Mouse (Mus musculus) adrenal gland, adult (tissue): ENCODE results near the gene Hacd2.
A peak's percentile ranks its signal among the peaks of the same experiment; 100 is the strongest.

Experiments
- DNase-seq, 2 experiments: peaks; one replicate each; pipeline ENCODE4 v3.0.0; 2022 to 2023; ENCODE audit warnings: low spot score in 1 of 2; ENCODE audit not compliant: inconsistent age in 2 of 2

Hacd2 gene

DNA sequence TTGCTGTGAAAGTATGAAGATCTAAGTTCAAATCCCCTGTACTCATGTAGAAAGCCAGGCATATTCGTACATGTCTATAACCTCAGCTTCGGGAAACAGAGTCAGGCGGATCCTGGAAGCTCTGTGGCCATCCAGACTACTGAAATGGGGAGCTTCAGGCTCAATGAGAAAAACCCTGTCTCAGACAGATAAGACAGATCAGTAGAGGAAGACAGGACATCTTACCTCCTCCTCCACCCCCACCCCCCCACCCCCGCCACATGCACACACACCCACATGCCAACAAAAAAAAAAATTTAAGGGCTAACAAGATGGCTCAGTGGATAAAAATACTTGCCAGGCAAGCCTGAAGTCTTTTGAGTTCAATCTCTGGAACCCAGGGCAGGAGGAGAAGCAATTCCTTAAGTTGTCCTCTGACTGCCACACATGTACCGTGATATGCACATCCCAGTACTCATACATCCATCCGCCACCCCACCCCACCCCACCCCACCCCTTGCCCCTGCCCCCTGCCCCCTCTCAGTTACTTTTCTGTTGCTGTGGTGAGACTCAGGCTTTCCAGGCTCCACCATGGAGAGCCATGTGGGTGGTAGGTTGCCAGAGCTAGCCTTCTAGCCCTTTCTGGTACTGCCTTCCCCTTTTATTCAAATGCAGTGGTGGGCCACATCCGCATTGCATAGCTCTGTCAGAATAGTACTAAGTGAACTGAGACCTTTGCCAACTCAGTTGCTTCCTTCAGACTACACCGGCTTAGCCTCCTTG, 32.4 kb downstream of the Hacd2 start:
- no peak for DNase-seq

DNA sequence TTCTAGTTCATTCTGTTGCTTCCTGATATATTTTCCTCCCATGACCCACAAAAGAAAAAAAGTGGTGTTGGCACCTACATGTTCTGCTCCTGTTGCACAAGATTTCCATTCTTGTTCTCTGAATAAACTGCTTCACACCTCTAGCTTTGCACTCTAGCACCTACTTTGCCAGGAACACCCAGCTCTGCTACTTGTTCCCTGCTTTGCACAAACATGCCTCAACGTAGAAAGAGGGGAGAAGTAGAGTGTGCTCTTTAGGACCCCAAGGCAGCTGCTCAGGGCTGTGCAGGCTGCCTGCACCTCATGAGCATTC, 32.9 kb downstream of the Hacd2 start:
- DNase-seq: no peak

DNA sequence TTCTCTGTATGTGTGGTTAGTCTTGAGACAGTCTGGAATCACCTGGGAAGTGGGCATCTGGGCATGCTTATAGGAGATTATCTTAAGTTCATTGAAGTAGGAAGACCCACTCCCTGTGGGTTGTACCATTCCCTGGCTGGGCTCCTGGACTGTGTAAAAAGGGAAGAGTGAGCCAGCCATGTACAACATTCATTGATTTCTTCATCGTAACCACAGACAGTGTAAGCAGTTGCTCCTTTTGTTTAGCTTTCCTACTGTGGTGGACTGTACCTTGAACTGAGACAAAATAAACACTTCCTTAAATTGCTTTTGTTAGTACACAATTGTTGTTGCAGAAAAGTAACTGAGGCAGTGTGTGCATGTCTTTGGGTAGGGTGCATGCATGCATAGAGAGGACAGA, 33.6 kb downstream of the Hacd2 start:
- no peak for DNase-seq

DNA sequence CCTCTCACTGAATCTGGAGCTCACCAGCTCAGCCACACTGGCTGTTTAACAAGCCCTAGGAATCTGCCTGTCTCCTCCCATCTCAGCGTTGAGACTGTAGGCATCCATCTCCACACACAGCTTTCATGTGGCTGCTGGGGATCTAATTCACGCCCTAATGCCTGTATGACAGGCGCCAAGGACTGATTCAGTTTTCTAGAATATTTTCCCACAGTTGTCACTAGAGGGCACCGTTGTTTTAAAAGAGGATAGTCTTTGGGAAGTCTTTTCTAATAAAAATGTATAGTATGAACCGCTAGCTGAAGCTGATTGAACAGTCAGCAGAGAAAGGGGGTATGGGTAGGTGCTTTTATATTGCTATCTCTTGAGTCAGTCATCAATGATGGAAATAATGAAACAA, 34.1 kb downstream of the Hacd2 start:
- peak in 1 of 2 experiments; percentile 81 for DNase-seq

DNA sequence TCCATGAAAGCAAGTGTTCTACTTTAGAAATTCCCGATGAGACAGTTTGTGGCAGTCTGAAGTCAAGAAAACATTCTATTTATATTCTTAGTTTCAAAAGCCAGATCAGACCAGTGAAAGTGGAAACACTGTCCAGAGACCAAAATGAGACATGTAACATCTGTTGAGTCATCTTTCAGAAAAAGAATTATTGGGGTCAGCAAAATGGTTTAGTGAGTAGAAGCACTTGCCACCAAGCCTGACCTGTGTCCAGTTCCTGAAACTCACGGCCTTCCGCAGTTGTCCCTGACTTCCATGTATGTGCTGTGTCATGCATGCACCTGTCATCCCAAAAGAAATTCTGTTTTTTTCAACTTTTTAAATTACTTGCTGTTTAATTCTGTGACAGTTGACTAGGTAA, 34.6 kb downstream of the Hacd2 start:
- peak in 1 of 2 experiments; percentile 64 for DNase-seq

DNA sequence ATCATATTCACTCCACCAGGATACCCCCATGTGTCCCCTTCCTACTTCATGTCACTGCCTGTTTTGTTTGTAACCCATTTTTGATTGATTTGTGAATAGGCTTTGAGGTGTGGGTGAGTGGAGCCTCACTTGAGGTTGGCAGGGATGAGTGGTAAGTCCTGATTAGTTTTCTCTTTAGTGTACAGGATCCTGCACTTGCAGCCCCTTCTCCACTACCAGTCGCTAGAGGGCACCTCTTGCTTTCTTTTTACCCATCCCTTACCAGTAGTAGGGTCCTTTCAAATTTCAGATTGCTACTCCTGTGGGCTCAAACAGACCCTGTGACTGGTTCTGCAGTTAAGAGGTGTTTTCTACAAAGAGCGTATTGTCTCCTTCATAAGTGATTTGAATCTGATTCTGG, 38.8 kb downstream of the Hacd2 start:
- DNase-seq: peak in 1 of 2 experiments; percentile 59

DNA sequence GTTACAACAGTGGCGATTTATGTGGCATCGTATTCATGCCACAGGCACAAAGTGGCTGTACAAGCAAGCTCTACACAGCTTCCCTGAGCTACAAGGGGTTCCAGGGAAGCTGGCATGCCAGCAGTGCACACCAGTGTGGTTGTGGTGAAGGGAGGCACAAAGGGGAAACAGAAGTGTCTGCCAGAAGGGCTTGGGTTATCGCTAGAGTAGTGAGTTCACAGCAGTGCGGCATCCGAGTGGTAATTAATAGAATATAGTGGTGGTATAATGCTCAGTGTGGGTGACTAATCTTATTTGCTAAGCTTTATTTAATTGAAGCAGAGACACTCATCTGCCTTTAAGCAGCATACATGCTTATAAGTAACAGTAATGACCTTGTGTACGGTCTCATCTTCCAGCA, 43.5 kb downstream of the Hacd2 start:
- no peak for DNase-seq

DNA sequence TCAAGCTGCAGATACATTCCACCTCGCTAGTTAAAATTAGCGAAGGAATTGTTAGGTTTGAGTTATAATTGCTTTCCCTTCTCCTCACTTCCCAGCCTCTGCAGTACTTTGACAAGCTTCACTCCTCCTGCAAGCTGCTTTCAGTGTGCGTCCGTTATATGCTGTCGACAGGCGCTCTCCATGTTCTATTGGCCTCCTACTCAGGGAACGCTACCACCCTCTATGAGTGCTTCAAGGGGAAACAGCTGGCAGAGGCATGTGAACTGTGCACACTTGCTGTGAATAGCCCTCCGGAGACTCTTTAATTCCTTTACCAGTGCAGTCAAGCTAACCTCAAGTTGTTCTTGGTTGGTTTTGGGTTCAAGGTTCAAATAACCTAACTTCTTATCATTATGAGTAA, 44.9 kb downstream of the Hacd2 start:
- no peak for DNase-seq

DNA sequence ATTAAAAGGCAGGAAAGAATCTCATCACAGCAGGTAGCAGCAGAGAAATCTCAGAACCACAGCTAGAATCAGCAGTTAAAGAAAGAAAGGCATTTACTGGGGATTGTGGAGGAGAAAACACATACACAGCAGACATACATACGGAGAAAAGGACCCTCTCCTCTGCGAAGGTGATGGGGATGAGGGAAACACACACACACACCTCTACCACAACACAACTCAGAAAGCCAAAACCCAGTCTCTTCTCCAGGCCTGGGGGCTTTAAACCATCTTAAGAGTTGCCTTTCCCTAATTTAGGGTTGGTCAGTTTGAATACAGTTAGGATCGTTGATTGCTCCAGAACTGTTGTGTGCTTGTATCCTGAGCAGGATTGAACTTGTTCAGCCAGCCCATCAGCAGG, 45.4 kb downstream of the Hacd2 start:
- DNase-seq: no peak

DNA sequence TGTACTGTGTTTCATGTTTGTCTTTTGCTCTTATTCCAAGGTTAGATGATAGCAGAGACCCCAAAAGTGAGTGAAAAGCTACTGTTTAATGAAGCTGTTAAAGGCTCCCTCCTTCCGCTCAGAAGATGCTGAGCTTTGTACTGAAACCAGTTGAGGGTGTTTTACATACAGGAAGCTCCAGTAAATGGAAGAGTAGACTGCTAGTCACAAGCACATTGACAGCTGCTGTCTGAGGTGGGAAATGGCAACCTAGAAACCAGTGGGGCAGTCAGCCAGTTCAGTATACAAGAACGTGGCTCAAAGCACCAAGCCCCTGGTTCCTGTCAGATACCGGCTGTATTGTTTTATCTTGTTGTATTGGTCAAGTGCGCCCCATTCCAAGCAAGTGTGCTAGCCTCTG, 46.7 kb downstream of the Hacd2 start:
- no peak for DNase-seq

DNA sequence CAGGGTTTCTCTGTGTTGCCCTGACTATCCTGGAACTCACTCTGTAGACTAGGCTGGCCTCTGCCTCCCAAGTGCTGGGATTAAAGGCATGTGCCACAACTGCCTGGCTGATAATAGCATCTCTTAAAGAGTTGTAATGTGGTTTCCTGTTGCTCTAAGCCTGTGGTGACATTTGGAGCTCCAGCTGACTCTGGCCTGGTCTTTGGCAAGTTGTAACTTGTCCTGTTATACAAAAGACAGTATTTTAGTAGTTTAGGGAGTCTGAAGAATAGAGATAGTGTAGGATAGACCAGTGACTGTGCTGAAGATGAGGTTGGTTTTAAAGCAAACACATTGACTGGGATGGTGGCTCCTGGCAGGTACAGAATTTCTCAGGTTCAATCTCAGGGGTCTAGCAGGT, 52.2 kb downstream of the Hacd2 start:
- DNase-seq: peak in 1 of 2 experiments; percentile 37

DNA sequence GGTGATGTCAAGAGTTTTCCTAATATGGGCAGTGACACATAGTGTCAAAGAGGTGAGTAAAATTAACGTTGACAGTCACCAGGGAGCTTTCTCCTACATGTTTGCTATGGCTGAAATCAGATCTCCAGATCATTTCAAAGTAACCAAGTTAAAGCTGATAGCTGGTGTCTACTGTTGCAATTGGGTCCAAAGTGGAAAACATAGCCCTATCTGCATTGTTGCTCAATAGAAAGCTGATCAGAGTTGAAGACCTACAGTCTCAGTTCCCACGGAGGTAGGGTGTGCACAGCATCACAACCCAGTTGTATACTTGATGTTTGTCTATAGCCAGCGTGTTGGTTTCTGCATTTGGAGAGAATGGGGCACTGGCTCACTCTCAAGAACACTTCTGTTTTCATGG, 53.4 kb downstream of the Hacd2 start:
- no peak for DNase-seq

DNA sequence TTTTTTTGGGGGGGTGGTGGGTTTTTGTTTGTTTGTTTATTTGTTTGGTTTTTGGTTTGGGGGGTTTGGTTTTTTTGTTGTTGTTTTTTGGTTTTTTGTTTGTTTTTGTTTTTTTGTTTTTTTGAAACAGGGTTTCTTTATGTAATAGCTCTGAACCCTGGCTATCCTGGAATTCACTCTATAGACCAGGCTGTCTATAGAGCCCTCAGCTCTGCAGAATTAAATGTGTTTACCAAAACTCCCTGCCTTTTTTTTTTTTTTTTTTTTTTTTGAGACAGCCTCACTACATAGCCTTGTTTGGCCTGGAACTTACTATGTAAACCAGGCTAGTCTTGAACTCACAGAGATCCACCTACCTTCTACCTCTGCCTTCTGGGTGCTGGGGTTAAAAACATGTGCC, 71.3 kb downstream of the Hacd2 start:
- no peak for DNase-seq

DNA sequence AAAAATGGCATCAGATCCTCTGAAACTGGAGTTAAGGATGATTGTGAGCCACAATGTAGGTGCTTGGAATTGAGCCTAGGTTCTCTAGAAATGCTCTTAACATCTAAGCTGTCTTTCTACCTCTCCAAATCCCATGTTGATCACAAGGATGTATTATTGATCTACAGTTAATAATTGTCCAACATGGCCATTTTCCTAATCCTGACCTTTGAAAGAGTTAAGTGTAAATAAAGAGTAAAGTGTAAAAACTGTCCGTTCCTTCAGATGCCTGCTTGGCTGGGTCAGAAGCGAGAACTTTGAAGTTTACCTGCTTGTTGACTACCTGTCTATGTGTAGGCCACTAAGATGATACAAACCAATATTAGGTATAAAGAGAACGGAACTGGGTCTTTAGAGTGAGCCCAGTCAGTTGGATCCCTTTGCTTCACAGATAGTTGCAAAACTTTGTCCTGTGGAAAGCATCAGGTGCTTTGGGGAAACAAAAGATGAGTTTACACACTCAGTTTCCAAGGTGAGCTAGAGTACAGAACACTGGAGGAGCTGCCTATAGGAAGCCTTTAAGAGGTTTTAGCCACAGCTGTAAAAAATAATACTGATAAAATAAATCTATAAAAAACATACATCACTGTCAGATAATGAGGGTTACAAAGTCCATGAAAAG, 75.8 kb downstream of the Hacd2 start:
- DNase-seq: no peak

DNA sequence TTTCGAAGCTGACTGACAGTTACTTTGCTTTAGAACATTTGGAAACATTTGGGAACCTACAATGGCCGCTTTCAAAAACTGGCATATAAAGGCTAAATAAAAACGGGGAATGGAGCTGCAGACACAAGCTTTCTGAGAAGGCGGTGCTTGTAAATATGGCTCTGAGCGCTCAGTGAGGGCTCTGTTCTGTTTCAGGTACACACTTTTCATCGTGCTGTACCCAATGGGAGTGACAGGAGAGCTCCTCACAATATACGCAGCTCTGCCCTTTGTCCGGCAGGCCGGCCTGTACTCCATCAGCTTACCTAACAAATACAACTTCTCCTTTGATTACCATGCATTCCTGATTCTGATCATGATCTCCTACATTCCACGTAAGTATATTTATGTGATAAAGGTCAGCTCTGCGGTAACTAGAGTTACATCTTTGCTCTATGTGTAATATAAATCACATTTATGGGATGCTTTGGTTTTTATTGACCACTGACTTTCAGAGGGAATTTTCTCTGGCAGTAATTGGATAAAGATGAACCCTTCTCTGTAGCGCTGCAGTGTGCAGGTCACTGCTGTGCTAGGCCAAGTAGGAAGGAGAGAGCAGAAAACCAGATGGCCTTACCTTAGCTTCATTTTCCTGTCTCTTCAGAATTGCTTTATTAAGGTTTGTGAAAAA, 79.7 kb downstream of the Hacd2 start:
- DNase-seq: no peak

DNA sequence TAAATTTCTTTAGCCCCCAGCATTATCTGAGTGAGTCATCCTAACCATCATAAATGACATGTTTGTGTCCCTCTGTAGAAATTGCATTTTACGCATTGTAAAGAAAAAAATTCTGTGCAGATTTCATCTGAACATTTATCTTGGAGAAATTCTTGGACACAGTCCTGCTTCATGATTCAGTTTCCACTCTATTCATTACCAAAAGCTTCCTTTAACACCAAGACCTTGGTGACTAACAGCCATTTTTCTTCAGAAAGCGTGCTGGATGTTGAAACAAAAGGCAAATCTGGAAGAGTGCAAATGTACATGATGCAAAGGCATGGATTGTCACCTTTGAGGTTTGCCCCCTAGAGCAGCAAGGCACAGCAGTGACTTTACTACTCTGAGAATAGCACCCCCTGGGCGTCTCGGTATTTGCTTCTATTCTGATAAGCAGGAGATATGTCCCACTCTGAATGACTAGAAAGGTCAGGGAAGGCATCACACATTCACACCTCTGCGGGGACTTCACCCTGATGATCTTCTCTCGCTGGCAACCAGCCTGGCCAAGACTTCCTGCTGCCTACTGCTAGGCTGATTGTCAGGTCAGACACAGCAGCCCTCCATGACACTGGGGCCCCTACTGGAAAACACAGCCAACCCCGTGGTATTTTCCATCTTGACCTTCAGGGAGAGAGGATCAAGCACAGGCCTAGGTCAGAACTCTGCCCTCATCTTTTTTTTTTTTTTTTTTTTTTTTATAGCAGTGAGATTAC, 80.8 kb downstream of the Hacd2 start:
- DNase-seq: peak in 1 of 2 experiments; percentile 86

DNA sequence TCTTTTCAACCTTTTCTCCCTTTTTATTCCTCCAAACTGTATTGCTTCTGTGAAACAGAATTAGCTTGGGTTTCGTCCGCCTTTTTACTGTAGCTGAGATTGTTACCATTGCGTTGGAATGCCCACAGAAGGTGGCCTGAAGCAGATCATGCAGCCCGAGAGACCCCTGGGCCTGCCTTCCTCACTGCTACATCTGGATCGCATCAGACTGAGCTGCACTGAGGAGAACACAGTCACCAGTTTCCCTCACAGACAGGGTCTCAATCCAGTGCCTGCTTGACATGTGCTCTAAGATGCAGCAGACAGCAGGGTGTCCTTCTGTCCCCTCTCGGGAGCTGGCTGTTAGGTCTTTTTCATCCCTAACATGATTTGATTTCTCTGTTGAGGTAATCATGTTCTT, 85.8 kb downstream of the Hacd2 start:
- DNase-seq: no peak

DNA sequence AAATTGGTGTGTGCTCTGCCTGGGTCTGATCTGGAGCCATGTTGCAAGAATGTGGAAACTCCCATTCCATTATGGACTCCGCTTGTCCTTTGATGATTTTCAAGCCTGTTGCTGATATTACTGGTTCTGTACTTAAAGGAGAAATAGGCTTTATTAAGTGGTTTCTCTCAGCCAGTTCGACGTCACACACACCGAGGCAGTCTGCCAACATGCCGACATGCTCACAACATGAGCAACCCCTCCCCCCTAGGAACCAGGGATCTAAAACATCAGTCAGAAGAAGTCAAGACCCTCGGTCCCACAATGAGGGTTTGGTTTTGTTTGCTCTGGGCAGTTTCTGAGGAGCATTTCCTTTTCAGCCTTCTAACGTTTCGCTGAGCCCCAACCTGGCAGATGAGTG, 86.9 kb downstream of the Hacd2 start:
- DNase-seq: no peak

DNA sequence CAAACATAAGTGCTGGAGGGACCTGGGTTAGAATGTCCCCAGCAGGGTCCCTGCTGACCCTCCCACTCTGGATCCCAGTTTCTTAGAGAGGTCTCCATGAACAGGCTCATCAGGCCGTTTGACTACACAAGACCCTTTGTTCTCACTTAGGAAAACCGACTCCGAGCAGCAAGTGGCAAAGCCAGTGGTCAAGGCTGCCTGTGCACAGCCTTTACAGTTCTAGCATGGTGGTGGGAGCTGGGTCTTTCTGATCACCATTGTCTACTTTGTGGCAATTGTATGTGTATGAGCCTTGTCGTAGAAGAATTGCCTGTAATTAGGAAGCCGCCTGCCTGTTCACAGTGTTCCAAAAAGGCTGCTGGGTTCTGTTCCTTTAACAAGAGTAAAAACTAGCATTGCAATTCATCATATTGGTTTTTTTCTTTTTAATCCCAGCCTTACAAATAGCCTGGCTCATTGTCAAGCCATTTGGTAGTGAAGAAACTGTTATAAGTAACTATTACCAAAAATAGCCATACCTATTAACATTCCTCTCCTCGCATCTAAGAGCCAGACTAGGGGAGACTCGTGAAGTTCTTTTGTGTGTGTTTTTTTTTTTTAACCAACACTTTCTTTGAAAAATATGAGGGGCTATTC, 87.5 kb downstream of the Hacd2 start:
- DNase-seq: no peak

DNA sequence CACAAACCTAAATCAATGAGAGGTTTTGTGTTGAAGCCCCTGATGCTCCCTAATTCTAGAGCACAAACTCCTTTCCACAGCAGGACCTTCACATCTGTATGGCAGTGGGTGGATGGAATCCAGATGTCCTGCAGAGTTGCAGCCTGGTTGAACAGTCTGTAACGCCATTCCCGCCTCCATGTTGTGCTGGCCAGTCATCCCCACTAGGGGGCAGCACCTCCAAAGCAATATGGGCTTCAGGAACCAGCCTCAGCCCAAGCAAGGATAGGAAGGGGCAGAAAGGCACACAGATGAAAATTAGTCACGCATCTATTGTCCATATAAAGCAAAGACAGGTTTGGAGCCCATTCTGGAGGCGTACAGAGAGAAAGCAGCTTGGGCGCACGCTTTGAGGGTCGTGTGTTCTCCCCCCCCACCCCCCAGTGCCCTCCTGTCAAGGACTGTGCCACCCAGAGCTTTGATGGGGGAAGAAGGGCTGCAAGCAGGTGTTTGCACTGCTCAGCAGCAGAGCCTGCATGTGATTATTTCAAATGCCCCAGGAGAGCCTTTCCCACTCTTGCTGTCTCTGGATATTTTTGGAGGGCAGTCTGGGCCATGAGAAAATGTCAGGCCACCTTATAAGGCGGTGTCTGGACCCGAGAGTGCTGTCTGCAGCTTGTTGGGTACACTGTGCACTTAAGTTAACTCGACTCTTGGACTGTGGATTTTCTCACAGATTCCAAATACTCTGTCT, 88.3 kb downstream of the Hacd2 start:
- DNase-seq: peak; percentile 78 to 95
